Mouse (Mus musculus) common myeloid progenitor, adult 5-6 weeks (primary cell): Measurements from ENCODE around the gene Chrna5. TPM values are rescaled to one million over a fixed set of nuclear protein-coding genes. Genes with fewer than 3 reads are reported as not detected.
"Not testable (repeated sequence)": the region's sequence is repeated elsewhere in the genome, so short reads cannot be mapped to it uniquely, and the experiment has no call there.

ENCODE experiments used
- ATAC-seq: replicated peaks from 2 replicates; pipeline ENCODE4 v1.8.0; 2016; ENCODE audit warnings: low read depth, mild to moderate bottlenecking, moderate TSS enrichment, inconsistent platforms; ENCODE audit not compliant: poor library complexity, severe bottlenecking
- total RNA-seq: library from RNA; stranded (forward); fragments of 200-1000, 187-1606 nt; gene quantifications from 2 replicates; pipeline ENCODE4 v1.2.3, GENCODE M21; 2017

Chrna5 gene
- total RNA-seq = not detected in 2 replicates

GRCm38 (mm10) chr9:54980674-54981073 lies at the start of gene Chrna5:
Chrna5 (plus strand) TSS chr9:54980880.
- ATAC-seq = no peak

GRCm38 (mm10) chr9:54931765-54932164 lies 48.9 kb upstream of the Chrna5 start:
- no peak for ATAC-seq

- ATAC-seq = no peak
These were observed 48.3 kb upstream of the Chrna5 start for GRCm38 (mm10) chr9:54932379-54932778.

- no peak for ATAC-seq
These were observed 38.6 kb upstream of the Chrna5 start for GRCm38 (mm10) chr9:54942071-54942470.

DNA sequence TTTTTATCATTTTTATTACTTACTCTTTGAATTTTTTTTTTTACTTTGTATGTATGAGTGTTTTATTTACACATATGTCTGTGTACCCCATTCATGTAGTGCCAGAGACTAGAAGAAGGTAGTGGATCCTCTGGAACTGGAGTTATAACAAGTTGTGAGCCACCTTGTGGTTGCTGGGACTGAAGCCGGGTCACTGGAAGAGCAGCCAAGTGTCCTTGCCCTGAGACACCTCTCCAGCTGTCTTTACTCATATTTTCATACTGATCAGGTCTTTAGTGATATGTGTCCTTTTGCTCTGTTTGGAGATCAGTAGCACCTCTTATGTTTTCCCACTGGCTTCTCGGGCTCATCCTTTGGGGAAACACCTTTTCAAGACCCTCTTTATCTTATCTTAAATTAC lies 36.2 kb upstream of the Chrna5 start:
- no peak for ATAC-seq

DNA sequence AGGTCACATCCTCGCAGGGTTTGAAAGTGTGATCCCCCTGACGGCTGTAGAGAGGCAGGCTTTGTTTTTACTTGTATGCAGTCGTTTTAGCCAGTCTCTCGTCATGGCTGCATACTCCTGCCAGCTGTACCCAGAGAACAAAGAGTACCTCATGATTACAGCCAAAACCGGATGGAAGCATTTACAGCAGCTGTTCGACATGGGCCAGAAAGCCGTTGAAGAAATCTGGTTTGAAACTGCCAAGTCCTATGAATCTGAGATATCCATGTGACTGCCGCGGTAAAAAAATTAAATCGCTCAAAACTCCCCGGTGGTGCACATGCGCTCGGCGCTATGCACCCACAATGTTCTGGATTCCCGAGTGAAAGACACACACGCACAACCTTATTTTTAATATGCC lies 34.4 kb upstream of the Chrna5 start:
- no peak for ATAC-seq

- no peak for ATAC-seq
These were observed 31.2 kb upstream of the Chrna5 start for GRCm38 (mm10) chr9:54949465-54949864.

- ATAC-seq = not testable (repeated sequence)
These were observed 30.5 kb upstream of the Chrna5 start for GRCm38 (mm10) chr9:54950162-54950561.

GRCm38 (mm10) chr9:54950575-54951321 lies 29.9 kb upstream of the Chrna5 start, which contains the start of the genes Psma4 and AY074887:
Psma4 (plus strand) TSS chr9:54950790.
AY074887 (minus strand) TSS chr9:54950998.
- peak; percentile 99 for ATAC-seq

- no peak for ATAC-seq
These were observed 19.6 kb upstream of the Chrna5 start for GRCm38 (mm10) chr9:54961059-54961458.

DNA sequence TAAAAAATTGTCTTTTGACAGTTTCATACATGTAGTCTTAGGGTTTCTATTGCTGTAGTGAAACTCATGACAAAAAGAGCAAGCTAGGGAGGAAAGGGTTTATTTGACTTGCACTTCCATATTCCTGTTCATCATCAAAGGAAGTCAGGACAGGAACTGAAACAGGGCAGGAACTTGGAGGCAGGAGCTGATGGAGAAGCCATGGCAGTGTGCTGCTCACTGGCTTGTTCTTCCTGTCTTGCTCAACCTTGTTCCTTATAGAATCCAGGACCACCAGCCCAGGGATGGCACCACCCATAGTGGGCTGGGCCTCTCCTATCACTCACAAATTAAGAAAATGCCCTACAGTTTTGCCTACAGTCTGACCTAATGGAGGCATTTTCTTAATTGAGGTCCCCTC lies 17.0 kb upstream of the Chrna5 start:
- no peak for ATAC-seq

DNA sequence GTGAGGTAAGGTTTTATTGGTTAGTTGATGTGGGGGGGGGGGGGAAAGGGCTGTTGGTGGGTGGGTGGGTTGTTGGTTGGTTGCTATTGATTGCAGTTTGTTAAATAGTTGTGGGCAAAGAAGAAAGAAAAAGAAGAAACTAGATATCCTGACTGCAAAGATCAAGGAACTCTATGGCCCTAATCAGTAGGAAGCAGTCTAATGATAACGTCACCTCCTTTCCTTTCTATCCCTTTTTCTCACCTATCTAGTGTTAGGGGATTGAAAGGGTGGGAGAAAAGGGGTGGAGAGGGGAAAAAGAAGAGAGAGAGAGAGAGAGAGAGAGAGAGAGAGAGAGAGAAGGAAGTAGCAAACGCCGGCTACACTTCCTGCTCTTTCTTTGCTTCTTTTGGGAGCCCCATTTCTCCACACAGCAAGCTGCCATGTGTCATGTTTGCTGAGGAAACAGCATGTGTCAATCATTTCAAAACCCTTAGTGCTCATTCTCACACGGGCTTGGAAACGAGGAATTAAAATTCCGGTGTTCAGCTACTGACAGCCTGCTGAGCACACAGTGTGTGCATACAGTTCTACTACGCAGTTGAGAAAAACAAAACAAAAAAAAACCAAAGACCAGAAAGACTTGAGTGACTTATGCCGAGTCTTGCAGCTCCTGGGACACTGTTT lies 10.6 kb upstream of the Chrna5 start:
- no peak for ATAC-seq

DNA sequence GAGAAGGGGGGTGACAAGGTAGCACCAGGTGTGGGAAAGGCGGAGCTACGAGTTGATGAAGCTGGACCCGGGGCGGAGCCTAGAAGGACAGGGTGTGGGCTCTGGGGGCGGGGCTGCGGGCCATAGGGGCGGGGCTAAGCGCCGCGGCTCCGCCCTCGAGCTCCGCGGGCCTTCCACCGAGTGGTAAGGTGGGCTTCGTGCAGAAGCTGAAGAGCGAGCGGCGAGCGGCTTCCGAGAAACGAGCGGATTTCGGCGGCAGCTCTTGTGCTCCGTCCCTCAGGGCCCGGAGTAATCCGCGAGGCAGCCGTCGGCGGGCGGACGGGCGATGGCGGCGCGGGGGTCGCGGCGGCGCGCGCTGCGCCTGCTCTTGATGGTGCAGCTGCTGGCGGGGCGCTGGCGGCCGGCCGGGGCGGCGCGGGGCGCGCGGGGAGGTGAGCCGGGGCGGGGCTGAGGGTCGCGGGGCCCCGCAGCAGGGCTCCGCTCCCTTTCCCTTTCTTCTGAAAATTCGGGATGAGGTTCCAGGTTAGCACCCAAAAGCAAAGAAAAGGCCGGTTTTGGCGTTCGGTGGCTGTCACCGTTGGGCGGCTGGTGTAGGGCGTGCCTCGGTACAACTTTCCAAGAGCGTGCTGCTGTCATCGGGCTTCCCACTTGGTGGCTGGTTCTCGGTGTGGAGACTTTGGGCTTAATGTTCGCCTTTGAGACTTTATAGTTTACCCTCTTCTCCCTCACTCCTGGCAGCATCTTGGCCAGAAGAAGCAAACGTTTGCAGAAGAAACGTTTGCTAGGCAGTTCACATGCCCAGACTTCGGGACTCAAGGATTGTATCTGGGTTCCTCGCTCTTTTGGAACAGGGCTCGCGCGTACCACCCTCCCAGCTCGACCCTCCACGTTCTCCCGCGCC lies 861 bp downstream of the Chrna5 start:
- peak; percentile 62 for ATAC-seq

DNA sequence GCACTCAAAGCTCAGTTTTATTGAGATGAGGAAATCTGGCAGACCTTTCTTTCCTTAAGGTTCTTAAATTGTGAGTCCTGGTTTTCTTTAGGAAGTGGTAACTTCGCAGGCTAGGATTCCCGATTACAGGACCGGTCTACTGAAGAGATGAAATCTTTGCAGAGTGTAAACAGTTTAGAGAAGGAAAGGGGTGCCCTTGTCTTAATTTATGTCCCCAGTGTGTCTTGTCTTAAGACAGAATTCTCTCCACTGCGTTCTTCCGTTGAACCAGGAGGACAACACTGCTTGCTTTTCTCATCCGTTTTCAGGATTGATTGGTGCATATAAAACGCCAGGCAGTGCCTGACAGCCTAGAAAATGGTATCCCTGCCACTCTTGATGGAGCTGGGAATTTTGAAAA lies 1.7 kb downstream of the Chrna5 start:
- ATAC-seq = no peak

- no peak for ATAC-seq
These were observed 9.7 kb downstream of the Chrna5 start for GRCm38 (mm10) chr9:54990362-54990761.

DNA sequence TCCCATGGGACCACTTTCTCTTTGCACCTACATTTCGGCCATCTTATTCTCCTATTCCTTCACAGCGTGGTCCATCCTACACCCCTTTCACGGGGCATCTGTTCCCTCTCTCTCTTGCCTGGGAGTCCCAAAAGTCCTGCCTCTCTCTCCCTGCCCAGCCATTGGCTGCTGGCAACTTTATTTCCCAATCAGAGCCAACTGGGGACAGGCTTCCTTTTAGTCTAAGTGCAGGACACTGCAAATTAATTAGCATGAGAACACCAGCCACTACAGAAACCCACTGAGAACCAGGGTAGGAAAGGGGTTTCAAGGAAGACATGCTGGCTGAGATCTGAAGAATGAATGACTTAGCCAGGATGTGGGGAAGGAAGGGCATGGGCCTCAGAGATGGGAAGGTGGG lies 13.7 kb downstream of the Chrna5 start:
- no peak for ATAC-seq

GRCm38 (mm10) chr9:54995645-54996044 lies 15.0 kb downstream of the Chrna5 start:
- 0 out of 2 replicates have a peak, but pooled peaks have one; percentile 18 for ATAC-seq

GRCm38 (mm10) chr9:55003609-55004008 lies 22.9 kb downstream of the Chrna5 start:
- no peak for ATAC-seq

DNA sequence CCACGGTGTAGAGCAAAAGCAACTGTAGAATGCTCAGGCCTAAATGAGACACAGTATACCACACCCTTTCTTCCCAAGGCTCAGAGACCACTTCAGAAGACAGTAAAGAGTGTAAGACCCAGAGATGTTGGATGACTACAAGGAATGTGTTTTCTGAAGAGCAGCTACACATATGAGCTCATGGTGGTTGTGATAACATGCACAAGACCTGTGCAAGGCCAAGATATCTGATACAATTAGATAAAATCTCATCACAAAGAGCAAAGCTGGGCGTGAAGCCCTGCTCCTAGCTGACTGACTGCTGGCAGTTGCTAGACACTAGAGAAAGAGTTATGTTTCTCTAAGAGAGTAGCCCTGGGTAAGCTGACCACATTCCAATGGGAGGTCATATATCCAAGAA lies 29.0 kb downstream of the Chrna5 start:
- no peak for ATAC-seq

- ATAC-seq = no peak
These were observed 30.1 kb downstream of the Chrna5 start for GRCm38 (mm10) chr9:55010588-55011350.
